Mouse (Mus musculus) MEL (cell line): ENCODE data around the gene Fbxo2. TPM values are rescaled to one million over a fixed set of nuclear protein-coding genes. Genes with fewer than 3 reads are reported as not detected.

ENCODE experiments used
- DNase-seq: peaks from one replicate; pipeline ENCODE4 v3.0.0; 2011; ENCODE audit warnings: low read depth, low spot score
- H3K27ac ChIP-seq: 2 replicates; pipeline ENCODE4 v1.5.1; 2012; ENCODE audit warnings: low read depth, mild to moderate bottlenecking, control low read depth, low read length, moderate library complexity; ENCODE audit not compliant: control insufficient read depth
- H3K27me3 ChIP-seq, 2 experiments: fragments of 150-350 bp in 1 of 2; sonication (generic) in 1 of 2; 2 replicates each; pipeline ENCODE4 v1.6.1; 2012; ENCODE audit warnings: low read length in 2 of 2, mild to moderate bottlenecking in 2 of 2, improper control_type of control experiment in 1 of 2, moderate library complexity in 1 of 2; ENCODE audit not compliant: insufficient read depth in 2 of 2, control insufficient read depth in 1 of 2
- H3K36me3 ChIP-seq, 2 experiments: 2 replicates each; pipeline ENCODE4 v1.6.1; 2012 to 2014; ENCODE audit warnings: low read length in 2 of 2, improper control_type of control experiment in 1 of 2, inconsistent platforms in 1 of 2, mild to moderate bottlenecking in 1 of 2; ENCODE audit not compliant: insufficient read depth in 2 of 2, control insufficient read depth in 1 of 2
- H3K4me1 ChIP-seq, 2 experiments: fragments of 150-350 bp in 1 of 2; sonication (generic) in 1 of 2; 2 replicates each; pipeline ENCODE4 v1.6.1; 2012; ENCODE audit warnings: low read length in 2 of 2, improper control_type of control experiment in 1 of 2, mild to moderate bottlenecking in 1 of 2; ENCODE audit not compliant: insufficient read depth in 2 of 2, control insufficient read depth in 1 of 2
- H3K4me3 ChIP-seq, 2 experiments: fragments of 150-350 bp in 1 of 2; sonication (generic) in 1 of 2; 2 replicates each; pipeline ENCODE4 v1.5.1; 2012; ENCODE audit warnings: low read depth in 2 of 2, low read length in 2 of 2, mild to moderate bottlenecking in 2 of 2, moderate library complexity in 2 of 2, control low read depth in 1 of 2, improper control_type of control experiment in 1 of 2; ENCODE audit not compliant: control insufficient read depth in 1 of 2, insufficient read depth in 1 of 2
- H3K79me2 ChIP-seq: 2 replicates; pipeline ENCODE4 v1.6.1; 2012; ENCODE audit warnings: mild to moderate bottlenecking, low read length, moderate library complexity; ENCODE audit not compliant: control insufficient read depth, poor library complexity, insufficient read depth
- H3K9ac ChIP-seq: 2 replicates; pipeline ENCODE4 v1.6.1; 2012; ENCODE audit warnings: low read depth, mild to moderate bottlenecking, control low read depth, low read length, moderate library complexity; ENCODE audit not compliant: control insufficient read depth, poor library complexity, severe bottlenecking
- H3K9me3 ChIP-seq: fragments of 150-350 bp; sonication (generic); replicated peaks from 2 replicates; pipeline ENCODE4 v1.6.1; 2012; ENCODE audit warnings: mild to moderate bottlenecking, low read length, improper control_type of control experiment, moderate library complexity; ENCODE audit not compliant: insufficient read depth
- BHLHE40 ChIP-seq: IDR thresholded peaks from 2 replicates; pipeline ENCODE4 v1.6.1; 2012; ENCODE audit warnings: low read depth, mild to moderate bottlenecking, inconsistent platforms, low read length, improper control_type of control experiment, borderline replicate concordance
- CTCF ChIP-seq, 3 experiments: IDR thresholded peaks in 2 of 3; conservative IDR thresholded peaks in 1 of 3; 2 replicates each; pipeline ENCODE4 v1.5.1; 2011 to 2012; ENCODE audit warnings: low read length in 3 of 3, low read depth in 2 of 3, mild to moderate bottlenecking in 2 of 3, improper control_type of control experiment in 1 of 3, inconsistent platforms in 1 of 3, mixed read lengths in 1 of 3, moderate library complexity in 1 of 3; ENCODE audit not compliant: control insufficient read depth in 1 of 3, insufficient read depth in 1 of 3, poor library complexity in 1 of 3, severe bottlenecking in 1 of 3
- E2F4 ChIP-seq: IDR thresholded peaks from 2 replicates; pipeline ENCODE4 v1.6.1; 2011; ENCODE audit warnings: low read depth, low read length, improper control_type of control experiment, borderline replicate concordance
- EP300 ChIP-seq, 2 experiments: IDR thresholded peaks; 2 replicates each; pipeline ENCODE4 v1.6.1; 2011; ENCODE audit warnings: improper control_type of control experiment in 2 of 2, low read length in 2 of 2, low read depth in 1 of 2, mild to moderate bottlenecking in 1 of 2
- ETS1 ChIP-seq: IDR thresholded peaks from 2 replicates; pipeline ENCODE4 v1.6.1; 2012; ENCODE audit warnings: low read depth, mild to moderate bottlenecking, inconsistent platforms, low read length, improper control_type of control experiment, moderate library complexity
- GABPA ChIP-seq: IDR thresholded peaks from 2 replicates; pipeline ENCODE4 v1.6.1; 2012; ENCODE audit warnings: low read depth, mild to moderate bottlenecking, inconsistent platforms, low read length, improper control_type of control experiment, moderate library complexity
- MAX ChIP-seq: IDR thresholded peaks from 2 replicates; pipeline ENCODE4 v1.6.1; 2011; ENCODE audit warnings: low read length, improper control_type of control experiment
- MEF2A ChIP-seq: IDR thresholded peaks from 2 replicates; pipeline ENCODE4 v1.6.1; 2014; ENCODE audit warnings: low read depth, mild to moderate bottlenecking, inconsistent platforms, low read length, improper control_type of control experiment; ENCODE audit not compliant: poor library complexity, insufficient replicate concordance, severe bottlenecking; ENCODE audit errors: extremely low read depth
- POLR2A ChIP-seq, 2 experiments: IDR thresholded peaks; 2 replicates each; pipeline ENCODE4 v1.6.1; 2011 to 2012; ENCODE audit warnings: low read length in 2 of 2, mild to moderate bottlenecking in 2 of 2, control low read depth in 1 of 2, improper control_type of control experiment in 1 of 2, low read depth in 1 of 2, moderate library complexity in 1 of 2; ENCODE audit not compliant: control insufficient read depth in 1 of 2, insufficient read depth in 1 of 2, poor library complexity in 1 of 2
- POLR2AphosphoS2 ChIP-seq: IDR thresholded peaks from 2 replicates; pipeline ENCODE4 v1.6.1; 2011; ENCODE audit warnings: low read length, improper control_type of control experiment
- RAD21 ChIP-seq: IDR thresholded peaks from 2 replicates; pipeline ENCODE4 v1.6.1; 2011; ENCODE audit warnings: mild to moderate bottlenecking, low read depth, low read length, improper control_type of control experiment
- SMC3 ChIP-seq: IDR thresholded peaks from 2 replicates; pipeline ENCODE4 v1.6.1; 2011; ENCODE audit warnings: low read depth, low read length, improper control_type of control experiment
- TAL1 ChIP-seq: IDR thresholded peaks from 2 replicates; pipeline ENCODE4 v1.6.1; 2012; ENCODE audit warnings: mild to moderate bottlenecking, inconsistent platforms, low read length, moderate library complexity, mixed read lengths
- TBP ChIP-seq: IDR thresholded peaks from 2 replicates; pipeline ENCODE4 v1.8.0; 2011; ENCODE audit warnings: low read depth, low read length, improper control_type of control experiment
- TCF12 ChIP-seq: IDR thresholded peaks from 2 replicates; pipeline ENCODE4 v1.6.1; 2014; ENCODE audit warnings: low read depth, mild to moderate bottlenecking, inconsistent platforms, low read length, improper control_type of control experiment, moderate library complexity
- ZC3H11A ChIP-seq: IDR thresholded peaks from 2 replicates; pipeline ENCODE4 v1.6.1; 2012; ENCODE audit warnings: low read depth, mild to moderate bottlenecking, inconsistent platforms, low read length, improper control_type of control experiment
- polyA plus RNA-seq, 2 experiments: library from polyadenylated mRNA; stranded (reverse) in 1 of 2; unstranded in 1 of 2; fragments of >175 nt in 1 of 2; fragments of >200 nt in 1 of 2; gene quantifications; 2 replicates each; pipeline versions ENCODE4 v1.2.1 to v1.2.4; 2012; ENCODE audit warnings: low replicate concordance in 2 of 2, low read depth in 1 of 2; ENCODE audit not compliant: insufficient read length in 2 of 2, insufficient read depth in 1 of 2, missing spikeins in 1 of 2
- total RNA-seq: library from RNA; depleted of rRNA; stranded (reverse); fragments of 300-350 nt; gene quantifications from 2 replicates; pipeline ENCODE4 v1.2.3, GENCODE M21; 2012

Gene Fbxo2
- total and polyA plus RNA-seq, 3 experiments: 0.35 to 2.7 TPM; not detected in 1

GRCm38 (mm10) chr4:148169586-148169985 lies 9.2 kb downstream of the Fbxo2 start:
- no peak for DNase-seq
- Histone ChIP-seq H3K27me3 (no peaks in the 10 kb centered on the region), H3K36me3 (no peaks in the 10 kb centered on the region), H3K79me2 (no peaks in the 10 kb centered on the region), H3K27ac (no peak overlapping the region), H3K4me1 (no peaks in the 10 kb centered on the region; a peak in 1 of 4 replicates), H3K9me3 (no peaks in the 10 kb centered on the region), H3K4me3 (no peak overlapping the region), H3K9ac (no peak overlapping the region)
- no peak for TF ChIP-seq BHLHE40
- no peak for TF ChIP-seq CTCF (IDR thresholded peaks at IDR 0.05 in 2 of 3, conservative IDR thresholded peaks at IDR 0.05 in 1 of 3; ENCODE audit: control insufficient read depth in 1 of 3, insufficient read depth in 1 of 3, low read depth in 2 of 3, low read length in 3 of 3, poor library complexity in 1 of 3, severe bottlenecking in 1 of 3)
- no peak for TF ChIP-seq POLR2AphosphoS2
- no peak for TF ChIP-seq ETS1
- no peak for TF ChIP-seq TCF12
- no peak for TF ChIP-seq TBP
- no peak for TF ChIP-seq POLR2A (IDR thresholded peaks at IDR 0.05; ENCODE audit: control insufficient read depth in 1 of 2, insufficient read depth in 1 of 2, low read depth in 1 of 2, low read length in 2 of 2, poor library complexity in 1 of 2)
- no peak for TF ChIP-seq EP300 (IDR thresholded peaks at IDR 0.05; ENCODE audit: low read depth in 1 of 2, low read length in 2 of 2)
- no peak for TF ChIP-seq SMC3
- TF ChIP-seq GABPA: no peak
- TF ChIP-seq E2F4: no peak
- TF ChIP-seq MEF2A: no peak

- no peaks in the 10 kb centered on the region for H3K79me2 ChIP-seq
- H3K9ac ChIP-seq: no peak overlapping the region
- H3K4me3 ChIP-seq: no peak overlapping the region
- no peaks in the 10 kb centered on the region for H3K27me3 ChIP-seq
- no peaks in the 10 kb centered on the region for H3K9me3 ChIP-seq
- H3K4me1 ChIP-seq: no peaks in the 10 kb centered on the region; a peak in 1 of 4 replicates
- no peaks in the 10 kb centered on the region for H3K36me3 ChIP-seq
- no peak overlapping the region for H3K27ac ChIP-seq
- TF ChIP-seq ETS1 (no peak), SMC3 (peak; percentile 94), MAX (no peak), CTCF (IDR thresholded peaks at IDR 0.05 in 2 of 3, conservative IDR thresholded peaks at IDR 0.05 in 1 of 3; ENCODE audit: control insufficient read depth in 1 of 3, insufficient read depth in 1 of 3, low read depth in 2 of 3, low read length in 3 of 3, poor library complexity in 1 of 3, severe bottlenecking in 1 of 3) (peak; percentile 92 to 97 (median 94)), ZC3H11A (peak; percentile 89), RAD21 (peak; percentile 97), TAL1 (no peak)
- peak; percentile 73 for DNase-seq
Observed at GRCm38 (mm10) chr4:148170842-148171241, 10.4 kb downstream of the Fbxo2 start.
